Mouse (Mus musculus): ENCODE data around the gene Zwilch.

DNA sequence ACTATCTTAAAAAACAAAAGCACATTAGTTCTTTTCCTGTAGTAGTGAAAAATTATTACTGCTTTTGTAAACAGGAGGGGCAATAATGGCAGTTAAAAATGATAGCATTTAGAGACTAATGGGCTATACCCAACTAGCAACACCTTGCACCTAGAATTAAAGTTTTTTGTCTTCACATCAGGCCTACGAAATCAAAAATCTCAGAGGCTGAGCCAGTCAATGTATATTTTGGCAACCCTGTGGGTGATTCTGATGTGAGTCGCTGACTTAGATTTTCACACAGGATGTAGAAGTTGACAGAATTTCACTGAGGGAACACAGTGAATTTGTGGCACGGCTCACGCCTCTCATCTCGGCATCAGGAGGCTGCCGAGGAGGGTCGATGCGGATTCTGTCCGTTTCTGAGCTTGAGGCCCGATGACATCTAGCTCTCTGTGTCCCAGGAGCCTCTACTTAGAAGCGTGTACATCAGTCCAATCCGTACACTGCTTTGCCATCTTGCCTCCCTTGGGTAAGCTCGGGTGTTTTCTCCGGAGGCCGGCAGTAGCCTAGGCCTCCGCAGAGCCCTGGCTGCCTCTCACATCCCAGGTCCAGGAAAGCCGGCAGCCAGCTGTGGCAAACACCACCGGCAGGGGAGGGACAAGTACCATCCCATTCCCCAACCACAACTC lies 624 bp downstream of the Zwilch start:
- TF ChIP-seq CTCF (IDR thresholded peaks at IDR 0.05; ENCODE audit: low read depth) (peak; percentile 15; the same call in 1 of the 2 replicates), EP300 (optimal IDR thresholded peaks at IDR 0.05) (no peak)

All from stomach, postnatal 0 days (tissue).